Mouse (Mus musculus) cortical plate, adult 2 months (tissue): ENCODE measurements around the gene Pglyrp1.

Source experiments
- CTCF ChIP-seq: fragments of 200-500 bp; IDR thresholded peaks from 2 replicates; pipeline ENCODE4 v1.5.1; 2011; ENCODE audit warnings: mild to moderate bottlenecking, control low read depth, low read length; ENCODE audit not compliant: insufficient read depth; ENCODE audit errors: extremely low read depth
- POLR2A ChIP-seq: fragments of 200-500 bp; IDR thresholded peaks from 2 replicates; pipeline ENCODE4 v1.6.1; 2011; ENCODE audit warnings: mild to moderate bottlenecking, low read length, control low read depth; ENCODE audit not compliant: insufficient read depth; ENCODE audit errors: extremely low read depth

DNA sequence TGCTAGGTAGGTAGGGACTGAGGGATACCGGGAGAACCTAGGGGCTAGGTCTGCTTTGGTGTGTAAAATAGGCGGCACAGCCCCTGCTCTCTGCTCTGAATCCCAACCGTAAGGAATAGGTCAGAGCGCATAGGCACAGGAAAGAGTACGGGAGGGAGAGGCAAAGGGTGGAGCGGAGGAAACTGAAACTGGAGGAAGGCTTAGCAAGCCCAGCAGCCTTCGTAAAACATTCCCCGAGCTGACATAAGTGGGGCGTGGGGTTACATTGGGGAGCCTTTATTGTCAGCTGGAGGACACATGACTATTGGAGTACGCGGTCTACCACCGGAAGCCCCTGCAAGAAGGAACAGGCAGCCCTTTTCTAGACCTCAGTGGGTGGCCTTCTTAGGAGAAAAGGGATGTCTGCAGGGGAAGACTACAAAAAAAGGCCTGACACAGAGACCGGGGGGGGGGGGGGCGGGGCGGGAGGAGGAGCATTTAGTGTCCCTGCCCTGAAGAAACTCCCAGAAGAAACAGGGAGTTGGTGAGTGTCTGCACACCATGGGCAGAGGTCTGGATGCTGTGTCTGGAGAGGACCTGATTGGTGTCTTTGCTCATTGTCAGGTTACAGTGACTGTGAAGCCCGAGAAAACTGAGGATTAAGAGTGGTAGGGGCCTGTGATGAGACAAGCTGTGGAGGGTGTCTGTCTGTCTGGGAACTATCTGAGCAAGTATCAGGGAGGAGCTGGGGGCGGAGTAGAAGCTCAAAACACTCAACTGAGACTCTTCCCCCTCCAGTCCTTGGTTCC, 30.6 kb upstream of the Pglyrp1 start:
- TF ChIP-seq POLR2A (no peak), CTCF (no peak)
